Mouse (Mus musculus) MEL (cell line): ENCODE data around the gene Prkcb.

ENCODE experiments used
- CTCF ChIP-seq, 3 experiments: IDR thresholded peaks in 2 of 3; conservative IDR thresholded peaks in 1 of 3; 2 replicates each; pipeline ENCODE4 v1.5.1; 2011 to 2012; ENCODE audit warnings: low read length in 3 of 3, low read depth in 2 of 3, mild to moderate bottlenecking in 2 of 3, improper control_type of control experiment in 1 of 3, inconsistent platforms in 1 of 3, mixed read lengths in 1 of 3, moderate library complexity in 1 of 3; ENCODE audit not compliant: control insufficient read depth in 1 of 3, insufficient read depth in 1 of 3, poor library complexity in 1 of 3, severe bottlenecking in 1 of 3
- E2F4 ChIP-seq: IDR thresholded peaks from 2 replicates; pipeline ENCODE4 v1.6.1; 2011; ENCODE audit warnings: low read depth, low read length, improper control_type of control experiment, borderline replicate concordance
- GATA1 ChIP-seq: IDR thresholded peaks from 2 replicates; pipeline ENCODE4 v1.6.1; 2011; ENCODE audit warnings: low read depth, low read length, improper control_type of control experiment
- HCFC1 ChIP-seq: IDR thresholded peaks from 2 replicates; pipeline ENCODE4 v1.6.1; 2012; ENCODE audit warnings: low read depth, mild to moderate bottlenecking, inconsistent platforms, low read length, improper control_type of control experiment, moderate library complexity
- JUND ChIP-seq: IDR thresholded peaks from 2 replicates; pipeline ENCODE4 v1.6.1; 2011; ENCODE audit warnings: low read depth, mild to moderate bottlenecking, improper control_type of control experiment, low read length
- KAT2A ChIP-seq: conservative IDR thresholded peaks from 2 replicates; pipeline ENCODE4 v1.6.1; 2012; ENCODE audit warnings: low read depth, low read length, improper control_type of control experiment, inconsistent platforms
- MAX ChIP-seq: IDR thresholded peaks from 2 replicates; pipeline ENCODE4 v1.6.1; 2011; ENCODE audit warnings: low read length, improper control_type of control experiment
- NELFE ChIP-seq: IDR thresholded peaks from 2 replicates; pipeline ENCODE4 v1.6.1; 2011; ENCODE audit warnings: low read depth, low read length, improper control_type of control experiment
- POLR2A ChIP-seq, 2 experiments: IDR thresholded peaks; 2 replicates each; pipeline ENCODE4 v1.6.1; 2011 to 2012; ENCODE audit warnings: low read length in 2 of 2, mild to moderate bottlenecking in 2 of 2, control low read depth in 1 of 2, improper control_type of control experiment in 1 of 2, low read depth in 1 of 2, moderate library complexity in 1 of 2; ENCODE audit not compliant: control insufficient read depth in 1 of 2, insufficient read depth in 1 of 2, poor library complexity in 1 of 2
- SMC3 ChIP-seq: IDR thresholded peaks from 2 replicates; pipeline ENCODE4 v1.6.1; 2011; ENCODE audit warnings: low read depth, low read length, improper control_type of control experiment
- USF1 ChIP-seq: IDR thresholded peaks from 2 replicates; pipeline ENCODE4 v1.6.1; 2014; ENCODE audit warnings: low read depth, mild to moderate bottlenecking, inconsistent platforms, low read length, improper control_type of control experiment, moderate library complexity

DNA sequence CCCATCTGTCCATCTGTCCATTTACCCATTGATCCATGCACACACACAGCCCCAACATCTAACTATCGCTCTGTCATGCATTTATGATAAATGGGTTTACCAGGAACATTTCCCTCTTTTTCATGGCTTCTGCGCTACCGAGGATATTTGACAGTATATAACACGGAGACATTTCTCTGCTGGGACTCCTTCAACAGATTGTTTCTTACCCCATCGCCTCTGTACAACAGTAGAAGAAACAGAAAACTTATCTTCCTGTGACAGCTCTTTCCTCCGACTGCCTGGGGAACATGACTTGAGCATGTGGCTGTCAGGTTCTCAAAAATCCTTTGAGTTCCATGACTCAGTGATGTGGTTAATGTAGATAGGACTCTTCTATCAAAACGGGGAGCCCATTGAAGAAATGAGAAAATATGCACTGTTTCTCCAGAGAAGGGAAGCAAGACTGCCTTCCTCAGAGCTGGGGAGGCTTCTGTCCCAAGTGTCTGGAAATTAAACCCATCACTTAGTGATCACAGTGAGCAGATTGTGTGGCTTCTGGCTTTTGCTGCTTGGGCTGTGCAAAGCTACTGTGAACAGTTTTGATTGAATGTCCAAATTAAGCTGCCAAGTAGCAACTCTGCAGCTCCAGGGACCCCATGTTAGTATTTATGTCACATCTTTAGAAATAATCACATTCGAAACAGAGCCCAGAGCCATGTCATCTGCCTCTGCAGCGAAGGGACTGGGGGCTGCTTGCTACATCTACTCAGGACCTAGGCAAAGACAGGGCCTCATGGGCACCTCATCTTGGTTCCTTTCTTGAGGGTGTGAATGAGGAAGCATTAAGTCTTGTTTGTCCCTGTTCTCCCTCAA, 211.4 kb downstream of the Prkcb start:
- TF ChIP-seq MAX (no peak), GATA1 (no peak), CTCF (IDR thresholded peaks at IDR 0.05 in 2 of 3, conservative IDR thresholded peaks at IDR 0.05 in 1 of 3; ENCODE audit: control insufficient read depth in 1 of 3, insufficient read depth in 1 of 3, low read depth in 2 of 3, low read length in 3 of 3, poor library complexity in 1 of 3, severe bottlenecking in 1 of 3) (no peak), JUND (no peak), POLR2A (IDR thresholded peaks at IDR 0.05; ENCODE audit: control insufficient read depth in 1 of 2, insufficient read depth in 1 of 2, low read depth in 1 of 2, low read length in 2 of 2, poor library complexity in 1 of 2) (no peak), SMC3 (no peak), NELFE (no peak), USF1 (no peak), HCFC1 (no peak), KAT2A (no peak), E2F4 (no peak)
